Mouse (Mus musculus) lung, postnatal 10 days (tissue): ENCODE data around the gene Olfr305.
"Not testable (repeated sequence)": the region's sequence is repeated elsewhere in the genome, so short reads cannot be mapped to it uniquely, and the experiment has no call there.

Source experiments
- DNase-seq: peaks from one replicate; pipeline ENCODE4 v3.0.0; 2021

The Olfr305 gene

DNA sequence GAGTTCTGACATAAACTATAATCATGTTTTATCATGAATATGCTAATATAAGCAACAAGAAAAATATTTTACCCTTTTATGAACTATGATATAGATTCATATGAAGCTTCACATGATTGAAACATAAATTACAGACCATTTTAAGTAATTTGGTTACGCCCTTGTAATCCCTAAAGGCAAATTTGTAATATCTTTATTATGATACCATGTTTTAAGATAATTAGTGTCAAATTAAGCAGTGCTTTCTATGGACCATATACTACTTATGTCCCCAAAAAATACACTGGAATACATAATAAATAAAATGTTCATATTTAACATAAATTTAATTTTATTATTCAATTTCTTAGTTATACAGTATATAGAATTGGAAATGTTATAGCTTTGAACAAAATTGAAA is at the start of gene Olfr305:
Gene Olfr305 (minus strand): TSS at position 101 of the 400 bp plus-strand sequence.
- no peak for DNase-seq

DNA sequence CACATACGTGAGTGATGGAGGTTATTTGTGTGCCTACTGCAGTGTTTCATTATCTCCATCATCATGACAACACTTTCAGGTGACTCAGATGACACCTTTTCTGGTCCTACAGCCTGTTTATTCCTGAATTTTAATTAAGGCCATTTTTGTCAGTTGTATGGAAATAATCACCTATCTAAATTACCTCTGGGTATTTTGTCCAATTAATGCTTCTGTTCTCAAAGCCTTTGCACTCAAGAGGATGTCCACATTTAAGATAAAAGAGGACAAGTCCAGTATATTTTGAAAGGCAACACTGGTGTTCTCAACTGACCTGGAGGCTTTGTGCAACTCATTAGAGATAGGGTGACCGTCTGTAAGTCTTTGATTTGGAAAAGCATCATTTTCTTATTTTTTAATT is 36.8 kb upstream of the Olfr305 start, which contains the start of gene Olfr301:
Gene Olfr301 (plus strand): TSS at position 301 of the 400 bp plus-strand sequence.
- DNase-seq: no peak

DNA sequence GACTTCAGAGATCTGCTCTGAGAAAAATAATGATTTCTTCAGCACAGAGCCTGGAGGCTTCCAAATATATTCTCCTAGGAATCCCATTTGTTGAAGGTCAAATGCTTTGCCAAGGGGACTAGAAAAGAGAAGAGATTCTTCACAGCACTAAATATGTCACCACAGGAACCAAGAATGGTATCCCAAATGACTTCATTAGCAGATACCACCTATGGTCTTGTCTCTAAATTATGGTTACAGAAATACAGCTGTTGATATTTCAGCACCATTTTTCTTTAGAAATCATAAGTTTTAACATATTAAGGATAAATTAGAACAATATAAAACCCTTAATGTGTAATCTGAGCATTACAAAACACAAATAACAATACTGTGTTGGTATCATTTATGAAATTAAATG is 31.0 kb upstream of the Olfr305 start, which contains the start of gene Olfr303:
Gene Olfr303 (minus strand): TSS at position 101 of the 400 bp plus-strand sequence.
- no peak for DNase-seq

DNA sequence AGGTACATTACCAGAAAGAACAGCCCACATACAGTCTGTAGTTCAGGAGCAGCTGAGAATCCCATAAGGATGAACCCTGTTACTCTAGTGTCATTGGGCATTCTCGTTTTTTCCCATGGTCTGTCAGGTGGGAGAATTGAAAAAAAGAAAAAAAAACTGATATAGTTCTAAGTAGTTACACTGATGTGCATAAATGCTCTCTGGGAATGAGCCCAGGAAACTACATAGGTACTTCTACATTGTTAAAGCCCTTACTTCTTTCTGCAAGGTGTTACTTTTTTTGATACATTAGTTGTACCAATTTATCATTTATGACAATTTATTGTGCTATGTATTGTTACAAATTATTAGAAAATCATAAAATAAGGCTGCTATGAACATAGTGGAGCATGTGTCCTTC is 19.8 kb upstream of the Olfr305 start, which contains the start of gene Olfr304:
Gene Olfr304 (minus strand): TSS at position 101 of the 400 bp plus-strand sequence.
- no peak for DNase-seq

DNA sequence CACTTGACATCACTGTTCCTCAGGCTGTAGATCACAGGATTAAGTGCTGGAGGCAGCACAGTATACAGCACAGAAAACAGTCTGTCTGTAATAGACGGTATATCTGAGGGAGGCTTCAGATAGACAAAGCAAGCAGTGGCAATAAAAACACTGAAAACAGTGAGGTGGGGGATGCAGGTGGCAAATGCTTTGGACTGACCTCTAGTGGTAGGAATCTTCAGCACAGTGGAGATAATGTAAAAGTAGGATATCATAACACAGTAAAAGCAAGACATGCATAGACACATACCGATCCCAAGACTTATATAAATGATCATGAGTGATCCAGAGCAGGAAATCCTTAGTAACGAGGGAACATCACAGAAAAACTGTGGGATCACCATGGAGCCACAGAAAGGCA is 19.0 kb upstream of the Olfr305 start:
- no peak for DNase-seq

DNA sequence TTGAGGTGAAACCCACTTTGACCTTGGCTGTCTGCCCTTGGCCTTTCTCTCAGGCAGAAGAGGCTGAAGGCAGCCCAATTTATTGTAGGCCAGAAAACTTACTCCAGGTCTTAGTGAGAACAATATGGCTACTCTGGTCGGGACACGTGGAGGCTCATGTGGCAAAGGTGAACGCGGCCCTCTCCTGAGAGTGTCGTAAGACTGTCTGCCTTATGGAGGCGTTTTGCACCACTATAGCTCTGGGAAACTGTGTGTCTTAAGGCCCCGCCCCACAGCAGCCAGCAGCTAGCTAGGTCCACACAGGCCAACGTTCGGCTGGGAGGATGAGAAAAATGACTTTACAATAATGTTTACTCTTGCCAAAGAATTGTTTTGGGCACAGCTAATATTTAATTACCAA is 20.4 kb downstream of the Olfr305 start:
- DNase-seq: not testable (repeated sequence)

DNA sequence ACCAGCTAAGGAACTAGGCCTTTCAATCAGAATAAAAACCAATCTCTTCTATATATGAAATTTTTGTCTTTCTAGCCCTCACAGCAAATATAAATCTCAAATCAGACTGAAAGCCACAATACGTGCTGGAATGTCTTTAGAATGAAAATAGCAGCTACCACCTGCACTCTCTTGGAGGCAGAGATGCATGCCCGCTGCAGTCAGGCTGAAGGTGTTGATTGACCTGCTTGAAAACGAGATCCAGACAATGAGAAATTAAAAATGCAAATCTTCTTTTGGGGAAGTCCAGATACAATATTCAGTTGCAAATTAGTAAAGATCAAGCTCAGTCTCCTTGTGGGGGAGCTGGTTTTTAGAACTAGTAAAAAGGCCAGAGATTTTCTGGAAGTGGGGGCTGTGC is 22.5 kb downstream of the Olfr305 start:
- no peak for DNase-seq

DNA sequence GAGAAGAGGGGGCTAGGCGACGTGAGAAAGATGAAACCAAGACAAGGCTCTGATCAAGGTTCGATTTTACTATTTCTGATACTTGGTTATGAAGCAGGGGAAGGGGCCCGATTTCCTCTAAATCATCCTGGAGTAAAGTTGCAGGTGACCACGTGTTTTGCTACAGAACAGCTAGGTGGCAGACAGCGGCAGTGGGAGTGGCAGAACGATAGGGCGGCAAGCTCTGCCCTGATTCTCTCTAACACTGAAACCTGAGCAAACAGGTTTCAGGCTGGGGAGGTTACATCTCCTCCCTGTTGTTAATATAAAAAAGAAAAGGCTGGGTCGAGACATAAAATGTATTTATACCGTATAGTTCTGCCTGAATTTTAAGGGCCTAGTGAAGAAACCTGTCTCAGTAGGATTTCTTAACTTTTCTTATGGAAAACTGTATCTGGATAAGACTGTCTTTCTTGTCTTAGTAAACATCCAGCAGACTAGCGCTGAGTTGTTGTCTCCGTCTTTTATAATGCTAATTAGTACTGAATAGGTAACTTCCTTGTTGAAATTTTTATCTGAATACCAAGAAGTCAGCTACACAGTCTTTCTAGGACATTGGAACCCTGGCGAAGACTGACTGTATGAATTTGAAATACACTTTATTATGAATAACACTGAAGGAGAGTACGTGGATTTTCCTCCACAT is 23.7 kb downstream of the Olfr305 start:
- DNase-seq: no peak

DNA sequence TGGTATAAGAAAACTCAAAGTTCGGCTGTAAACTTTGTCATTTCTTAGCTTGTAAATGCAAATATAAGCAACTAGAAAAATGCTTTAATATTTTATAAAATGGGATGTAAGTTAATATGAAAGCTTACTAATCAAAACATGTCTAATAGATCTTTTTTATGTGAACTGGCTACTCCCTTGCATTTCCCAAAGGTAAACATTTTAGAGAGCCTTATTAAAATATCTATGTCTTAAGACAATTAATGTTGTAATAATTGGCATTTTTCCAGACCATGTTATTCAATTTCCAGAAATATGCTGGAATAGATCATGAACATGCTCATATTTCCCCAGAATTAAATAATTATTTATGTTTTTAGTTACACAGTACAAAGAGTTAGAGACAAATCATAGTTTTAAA is 29.2 kb downstream of the Olfr305 start, which contains the start of gene Olfr307:
Gene Olfr307 (minus strand): TSS at position 101 of the 400 bp plus-strand sequence.
- DNase-seq: no peak

DNA sequence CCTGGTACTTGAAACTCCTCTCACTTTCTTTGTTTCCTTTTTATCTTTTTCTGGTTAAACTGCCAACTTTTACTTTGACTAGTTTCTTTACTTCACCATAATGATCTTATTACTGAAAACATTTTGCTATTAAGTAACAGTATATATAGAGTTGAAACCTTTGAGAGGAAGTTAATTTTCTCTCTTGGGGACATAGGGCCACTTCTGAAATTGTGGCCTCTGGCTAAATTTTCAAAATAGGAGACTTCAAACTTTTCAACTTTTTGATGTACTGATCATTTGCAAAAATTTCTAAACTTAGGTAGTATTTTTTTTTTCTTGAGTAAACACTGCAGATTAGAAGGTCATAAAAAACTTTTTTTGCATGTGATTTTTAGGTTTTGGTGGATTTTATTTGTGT is 41.2 kb downstream of the Olfr305 start, which contains the start of gene Olfr308:
Gene Olfr308 (minus strand): TSS at position 101 of the 400 bp plus-strand sequence.
- DNase-seq: no peak

DNA sequence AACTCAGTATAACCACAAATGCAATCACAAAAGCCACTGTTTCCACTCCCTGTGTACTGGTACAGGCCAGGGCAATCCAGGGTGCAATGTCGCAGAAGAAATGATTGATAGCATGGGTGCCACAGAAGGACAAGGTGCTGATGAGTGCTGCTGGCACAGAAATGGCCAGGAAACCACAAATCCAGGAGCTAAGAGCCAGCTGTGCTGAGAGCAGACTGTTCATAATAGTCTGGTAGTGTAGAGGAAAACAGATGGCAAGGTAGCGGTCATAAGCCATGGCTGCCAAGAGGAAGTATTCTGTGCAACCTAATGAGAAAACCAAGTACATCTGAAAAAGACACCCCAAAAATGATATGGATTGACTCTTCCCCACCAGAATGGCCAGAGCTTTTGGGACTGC is 45.4 kb downstream of the Olfr305 start:
- DNase-seq: no peak

DNA sequence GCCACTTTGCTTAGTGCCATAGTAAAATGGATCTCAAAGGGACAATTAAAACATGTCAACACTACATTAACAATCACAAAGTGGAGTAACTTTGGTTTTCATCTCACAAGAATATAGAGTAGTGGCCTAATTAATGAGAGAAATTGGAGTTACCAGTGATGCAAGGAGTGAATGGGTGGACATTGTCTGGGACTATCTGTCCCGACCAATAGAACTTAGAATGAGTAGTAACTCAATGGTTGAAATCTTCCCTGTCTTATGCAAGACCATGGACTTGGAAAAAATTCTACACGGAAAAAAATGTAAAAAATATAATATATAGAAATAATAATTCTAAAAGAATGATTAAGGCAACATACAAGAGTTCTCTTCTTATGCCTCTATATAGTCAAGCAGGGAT is 53.1 kb downstream of the Olfr305 start, which contains the start of gene Olfr309:
Gene Olfr309 (minus strand): TSS at position 101 of the 400 bp plus-strand sequence.
- no peak for DNase-seq
